Mouse (Mus musculus): Measurements from ENCODE around the gene Pias3. TPM values are rescaled to one million over a fixed set of nuclear protein-coding genes. Genes with fewer than 3 reads are reported as not detected.

Gene Pias3
- polyA plus RNA-seq, 1 experiment from 2014 or later, result 70.2 TPM

DNA sequence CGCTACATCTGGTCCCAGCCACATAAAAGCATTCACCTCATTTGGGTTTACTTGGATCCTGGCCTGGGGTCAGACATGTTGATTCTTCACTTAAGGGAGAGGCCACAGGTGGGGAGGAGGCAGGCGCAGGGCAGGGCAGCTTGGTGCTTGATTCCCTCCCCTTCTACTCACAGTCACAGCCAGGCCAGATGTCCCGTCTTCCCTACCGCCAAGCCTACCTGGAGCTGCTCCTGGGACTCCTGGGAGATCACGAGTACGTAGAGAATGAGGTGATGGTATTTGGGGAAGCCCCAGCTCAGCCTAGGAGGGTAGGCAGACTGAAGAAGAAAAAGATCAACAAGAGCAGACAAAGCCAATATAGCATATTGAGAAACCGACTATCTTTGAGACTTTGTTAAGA, 10.8 kb downstream of the Pias3 start:
- no peak for ATAC-seq (ENCODE audit: insufficient number of reproducible peaks, insufficient read depth, low FRiP score, low TSS enrichment, low read depth)
- Histone ChIP-seq H3K36me3 (peaks cover 64% of the 10 kb centered on the region), H3K27ac (no peak overlapping the region), H3K4me1 (replicated peaks) (peaks cover 5% of the 10 kb centered on the region; the same call in 1 of the 2 replicates), H3K4me3 (replicated peaks) (no peak overlapping the region), H3K4me2 (no peak overlapping the region), H3K9ac (replicated peaks) (no peak overlapping the region), H3K9me3 (no peaks in the 10 kb centered on the region), H3K27me3 (peaks cover 13% of the 10 kb centered on the region)
- WGBS, result 65% methylated on average over 7 of the region's 7 CpGs

DNA sequence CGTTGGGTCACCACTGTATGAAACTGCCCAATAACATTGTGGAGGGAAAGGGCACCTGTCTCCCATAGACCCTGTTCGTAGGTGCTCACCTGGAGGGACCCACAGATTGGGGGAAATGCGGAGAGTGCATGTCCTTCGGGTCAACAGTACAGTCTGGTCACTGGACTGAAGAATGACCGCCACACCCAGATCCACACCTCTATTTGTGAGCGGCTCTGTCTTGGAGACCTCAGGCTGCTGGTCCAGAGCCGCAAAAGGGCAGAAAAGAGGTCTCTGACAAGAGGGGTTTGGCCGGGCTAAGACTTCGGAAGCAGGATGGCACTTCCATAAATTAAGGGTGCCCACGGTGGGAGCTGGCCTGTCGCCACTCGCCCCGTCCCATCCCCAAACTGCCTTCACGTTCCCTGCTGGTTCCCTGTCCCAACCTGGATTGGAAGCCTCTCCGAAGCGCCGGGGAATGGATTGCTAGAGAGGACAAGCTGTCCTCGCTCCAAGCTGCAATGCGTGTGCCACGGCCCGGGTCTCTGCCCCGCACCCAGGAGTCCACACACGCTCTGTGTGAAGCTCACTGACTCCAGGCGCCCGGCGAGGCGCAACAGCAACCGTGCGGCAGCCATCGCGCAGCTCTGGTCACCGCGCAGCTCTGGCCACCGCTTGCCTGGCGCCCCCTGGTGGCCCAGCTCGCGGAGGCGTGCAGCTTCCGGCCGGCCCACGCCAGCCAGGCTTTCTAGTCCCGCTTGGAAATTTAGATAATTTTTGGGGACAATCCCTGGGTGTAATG, 11.9 kb downstream of the Pias3 start, which contains the start of gene Nudt17:
Nudt17 (minus strand) TSS at position 660 of the 781 bp plus-strand sequence.
- H3K27ac ChIP-seq, result no peak within 1 kb of the TSS
- ATAC-seq (ENCODE audit: insufficient number of reproducible peaks, insufficient read depth, low FRiP score, low TSS enrichment, low read depth), result peak; percentile 83
- H3K36me3 ChIP-seq, result peaks cover 65% of the 10 kb centered on the region
- peaks cover 5% of the 10 kb centered on the region; the same call in 1 of the 2 replicates for H3K4me1 ChIP-seq (replicated peaks)
- peak within 1 kb of the TSS; percentile 72 for H3K9ac ChIP-seq (replicated peaks)
- WGBS, result 6% methylated on average over 42 of the region's 42 CpGs
- peak within 1 kb of the TSS; percentile 89 for H3K4me2 ChIP-seq
- H3K4me3 ChIP-seq (replicated peaks), result peak within 1 kb of the TSS; percentile 50
- H3K27me3 ChIP-seq, result peaks cover 13% of the 10 kb centered on the region
- H3K9me3 ChIP-seq, result no peaks in the 10 kb centered on the region

DNA sequence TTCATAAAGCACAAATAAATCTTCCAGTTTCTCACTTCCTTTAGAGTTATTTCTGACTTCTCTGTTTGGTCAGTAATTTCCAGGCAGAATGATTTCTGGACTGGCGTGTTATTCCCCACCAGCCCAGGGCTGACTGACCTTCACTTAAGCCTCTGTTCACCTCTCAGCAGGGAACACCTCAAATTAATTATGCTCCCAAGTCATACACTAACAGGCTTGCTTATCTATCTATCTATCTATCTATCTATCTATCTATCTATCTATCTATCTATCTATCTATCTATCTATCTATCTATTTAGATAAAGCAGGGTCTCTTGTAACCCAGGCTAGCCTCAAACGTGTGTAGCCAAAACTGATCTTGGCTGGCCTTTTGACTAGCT, 12.5 kb downstream of the Pias3 start:
- Histone ChIP-seq H3K36me3 (peaks cover 65% of the 10 kb centered on the region), H3K27ac (no peak overlapping the region), H3K9me3 (no peaks in the 10 kb centered on the region), H3K4me3 (replicated peaks) (no peak overlapping the region), H3K27me3 (peaks cover 13% of the 10 kb centered on the region), H3K4me1 (replicated peaks) (peaks cover 5% of the 10 kb centered on the region; the same call in 1 of the 2 replicates), H3K4me2 (peak overlapping the region; percentile 89; the same call in 1 of the 2 replicates), H3K9ac (replicated peaks) (no peak overlapping the region)
- no peak for ATAC-seq (ENCODE audit: insufficient number of reproducible peaks, insufficient read depth, low FRiP score, low TSS enrichment, low read depth)
- WGBS, result 50% methylated on average over 2 of the region's 2 CpGs

DNA sequence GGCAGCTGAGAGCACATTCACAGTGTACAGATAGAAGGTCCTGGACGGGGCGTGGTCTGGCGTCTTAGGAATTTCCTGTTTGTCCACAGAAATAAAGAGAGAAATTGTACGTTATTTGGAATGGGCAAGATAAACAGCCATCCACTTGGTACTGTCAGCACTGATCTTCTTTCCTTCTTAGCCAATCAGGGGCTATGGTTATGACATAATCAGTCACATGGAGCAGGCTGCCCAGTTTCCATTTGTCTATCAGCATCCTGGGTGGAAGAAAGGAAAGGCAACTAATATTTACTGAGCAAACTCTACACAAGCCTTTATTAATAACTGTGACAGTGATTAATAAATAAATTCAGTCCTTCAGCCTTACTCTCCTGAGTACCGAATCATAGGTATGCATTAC, 18.1 kb downstream of the Pias3 start:
- no peaks in the 10 kb centered on the region for H3K4me1 ChIP-seq (replicated peaks)

DNA sequence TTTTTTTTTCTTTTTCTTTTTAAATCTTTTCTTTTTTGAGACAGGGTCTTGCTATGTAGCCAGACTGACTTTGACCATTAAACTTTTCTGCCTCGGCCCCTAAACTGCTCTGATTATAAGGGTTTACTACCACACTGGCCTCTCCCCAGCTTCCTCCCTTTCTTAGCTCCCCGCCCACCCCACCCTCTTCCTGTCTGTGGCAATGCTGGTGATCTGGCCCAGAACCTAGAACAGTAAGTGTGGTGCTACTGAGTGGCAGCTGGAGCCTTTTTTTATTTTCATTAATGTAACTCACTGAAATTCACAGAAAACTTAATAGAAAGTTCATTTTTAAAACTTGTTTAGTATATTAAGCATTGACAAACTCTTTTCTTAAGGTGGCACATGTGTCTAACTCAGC, 19.7 kb downstream of the Pias3 start:
- no peaks in the 10 kb centered on the region for H3K4me1 ChIP-seq (replicated peaks)
- no peak for ATAC-seq (ENCODE audit: insufficient number of reproducible peaks, insufficient read depth, low FRiP score, low TSS enrichment, low read depth)
- no peaks in the 10 kb centered on the region for H3K9me3 ChIP-seq
- peaks cover 83% of the 10 kb centered on the region for H3K36me3 ChIP-seq
- no peak overlapping the region for H3K9ac ChIP-seq (replicated peaks)
- H3K27ac ChIP-seq, result no peak overlapping the region
- no peak overlapping the region for H3K4me3 ChIP-seq (replicated peaks)
- H3K27me3 ChIP-seq, result no peaks in the 10 kb centered on the region
- WGBS, result 63% methylated on average over 2 of the region's 2 CpGs
- H3K4me2 ChIP-seq, result no peak overlapping the region

More for the DNA sequence above, 18.1 kb downstream of the Pias3 start:
- H3K36me3 ChIP-seq, result peaks cover 83% of the 10 kb centered on the region
- H3K27ac ChIP-seq, result no peak overlapping the region
- no peak for ATAC-seq (ENCODE audit: insufficient number of reproducible peaks, insufficient read depth, low FRiP score, low TSS enrichment, low read depth)
- WGBS, result 87% methylated on average over 5 of the region's 5 CpGs
- H3K4me2 ChIP-seq, result no peak overlapping the region
- H3K27me3 ChIP-seq, result no peaks in the 10 kb centered on the region
- no peak overlapping the region for H3K4me3 ChIP-seq (replicated peaks)
- H3K9ac ChIP-seq (replicated peaks), result no peak overlapping the region
- H3K9me3 ChIP-seq, result no peaks in the 10 kb centered on the region

DNA sequence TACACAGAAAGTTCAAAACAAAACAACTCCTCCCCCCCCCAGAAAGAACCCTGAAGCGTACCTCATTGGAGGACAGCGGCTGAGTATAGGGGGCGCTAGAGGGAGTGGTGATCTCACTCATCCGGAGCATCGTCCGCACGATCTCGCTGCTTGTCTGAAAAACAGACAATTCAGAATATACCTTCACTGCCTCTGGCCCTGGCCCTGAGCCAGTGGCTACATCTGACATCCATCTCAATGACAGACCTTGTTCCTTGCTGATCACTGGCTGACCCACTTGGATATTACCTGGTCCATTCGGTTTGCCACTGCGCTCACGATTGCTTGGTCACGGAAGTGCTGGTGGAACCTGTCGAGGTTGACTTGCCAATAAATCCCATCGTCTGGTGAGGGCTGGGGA, 23.0 kb downstream of the Pias3 start:
- Histone ChIP-seq H3K27me3 (no peaks in the 10 kb centered on the region), H3K36me3 (peaks cover 83% of the 10 kb centered on the region)
- no peak for ATAC-seq (ENCODE audit: insufficient number of reproducible peaks, insufficient read depth, low FRiP score, low TSS enrichment, low read depth)

DNA sequence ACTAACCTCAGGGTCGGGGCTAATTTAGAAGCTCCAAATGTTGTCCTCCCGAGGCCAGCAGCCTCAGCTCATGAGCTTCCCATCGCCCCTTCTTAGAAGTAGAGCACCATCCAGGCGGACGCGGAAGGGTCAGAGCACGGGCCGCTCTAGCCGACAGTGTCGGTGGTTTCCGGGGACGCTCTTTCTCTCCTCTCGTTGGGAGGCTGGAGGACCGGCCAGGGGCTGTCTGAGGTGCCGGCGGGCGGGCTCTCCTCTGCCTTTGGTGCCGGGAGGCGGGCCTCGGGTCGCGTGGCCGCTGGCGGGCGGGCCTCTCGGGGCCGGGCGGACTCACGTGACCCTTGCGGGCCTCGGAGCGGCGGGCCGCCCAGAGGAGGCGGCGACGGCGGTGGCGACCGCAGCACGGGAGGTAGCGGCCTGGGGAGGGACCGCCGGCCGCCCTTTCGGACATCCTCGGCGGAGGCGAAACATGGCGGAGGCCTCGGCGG, 31.2 kb downstream of the Pias3 start, which contains the start of the genes Polr3c and Rnf115:
Polr3c (minus strand) TSS at position 286 of the 485 bp plus-strand sequence.
Rnf115 (plus strand) TSS at position 322 of the 485 bp plus-strand sequence.
- ATAC-seq (ENCODE audit: insufficient number of reproducible peaks, insufficient read depth, low FRiP score, low TSS enrichment, low read depth), result peak; percentile 96
- WGBS, result under 1% methylated on average over 52 of the region's 52 CpGs
- peaks cover 10% of the 10 kb centered on the region for H3K4me1 ChIP-seq (replicated peaks)
- peak within 1 kb of the TSS; percentile 76 for H3K4me2 ChIP-seq
- peak within 1 kb of the TSS; percentile 88 for H3K9ac ChIP-seq (replicated peaks)
- peak within 1 kb of the TSS; percentile 91 for H3K4me3 ChIP-seq (replicated peaks)
- H3K36me3 ChIP-seq, result peaks cover 19% of the 10 kb centered on the region
- H3K9me3 ChIP-seq, result no peaks in the 10 kb centered on the region
- H3K27me3 ChIP-seq, result no peaks in the 10 kb centered on the region
- peak within 1 kb of the TSS; percentile 82 for H3K27ac ChIP-seq

More for the DNA sequence above, 23.0 kb downstream of the Pias3 start:
- no peak overlapping the region for H3K4me2 ChIP-seq
- H3K9ac ChIP-seq (replicated peaks), result no peak overlapping the region
- H3K9me3 ChIP-seq, result no peaks in the 10 kb centered on the region
- H3K4me1 ChIP-seq (replicated peaks), result no peaks in the 10 kb centered on the region
- no peak overlapping the region for H3K4me3 ChIP-seq (replicated peaks)
- 42% methylated on average over 14 of the region's 14 CpGs for WGBS
- no peak overlapping the region for H3K27ac ChIP-seq

DNA sequence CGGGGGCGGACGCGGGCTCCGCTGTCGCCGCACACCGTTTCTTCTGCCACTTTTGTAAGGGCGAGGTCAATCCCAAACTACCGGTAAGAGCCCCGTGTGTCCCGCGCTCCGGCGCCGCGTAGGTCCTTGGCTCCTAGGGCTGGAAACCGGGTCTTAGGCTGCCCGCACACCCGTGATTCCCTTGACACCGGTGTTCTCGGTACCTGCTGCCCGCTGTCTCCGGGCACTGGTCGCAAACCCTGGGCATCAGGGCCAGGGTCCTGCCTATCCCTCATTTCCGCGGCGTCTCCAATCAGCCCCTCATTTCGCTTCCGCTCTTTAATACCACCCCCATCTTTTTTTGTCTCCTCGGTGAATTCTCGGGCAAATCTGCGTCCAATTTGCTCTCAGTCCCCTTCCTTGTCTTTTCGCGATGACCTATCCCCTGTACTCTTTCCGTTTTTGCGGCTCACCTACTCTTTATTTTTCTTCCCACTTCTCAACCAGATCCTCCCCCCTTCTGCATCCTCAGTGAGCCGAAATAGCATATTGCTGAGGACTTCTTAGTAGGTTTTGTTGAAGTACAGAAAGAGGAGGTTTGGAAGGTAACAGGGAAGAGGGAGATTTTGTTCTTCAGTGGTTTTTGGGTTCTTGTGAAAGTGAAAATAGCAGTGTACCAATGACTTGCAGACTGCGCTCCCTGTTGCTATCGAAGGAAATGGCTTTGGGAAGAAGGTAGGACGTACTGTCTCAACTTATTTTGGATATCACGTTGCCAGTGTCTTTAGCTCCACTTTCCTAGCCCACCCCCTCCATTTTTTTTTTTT, 31.8 kb downstream of the Pias3 start:
- Histone ChIP-seq H3K27me3 (no peaks in the 10 kb centered on the region), H3K4me1 (replicated peaks) (peaks cover 10% of the 10 kb centered on the region), H3K4me2 (peak overlapping the region; percentile 76), H3K27ac (peak overlapping the region; percentile 82), H3K36me3 (peaks cover 15% of the 10 kb centered on the region), H3K9me3 (no peaks in the 10 kb centered on the region), H3K9ac (replicated peaks) (peak overlapping the region; percentile 88), H3K4me3 (replicated peaks) (peak overlapping the region; percentile 91)
- peak; percentile 40 for ATAC-seq (ENCODE audit: insufficient number of reproducible peaks, insufficient read depth, low FRiP score, low TSS enrichment, low read depth)
- WGBS, result under 1% methylated on average over 42 of the region's 42 CpGs

DNA sequence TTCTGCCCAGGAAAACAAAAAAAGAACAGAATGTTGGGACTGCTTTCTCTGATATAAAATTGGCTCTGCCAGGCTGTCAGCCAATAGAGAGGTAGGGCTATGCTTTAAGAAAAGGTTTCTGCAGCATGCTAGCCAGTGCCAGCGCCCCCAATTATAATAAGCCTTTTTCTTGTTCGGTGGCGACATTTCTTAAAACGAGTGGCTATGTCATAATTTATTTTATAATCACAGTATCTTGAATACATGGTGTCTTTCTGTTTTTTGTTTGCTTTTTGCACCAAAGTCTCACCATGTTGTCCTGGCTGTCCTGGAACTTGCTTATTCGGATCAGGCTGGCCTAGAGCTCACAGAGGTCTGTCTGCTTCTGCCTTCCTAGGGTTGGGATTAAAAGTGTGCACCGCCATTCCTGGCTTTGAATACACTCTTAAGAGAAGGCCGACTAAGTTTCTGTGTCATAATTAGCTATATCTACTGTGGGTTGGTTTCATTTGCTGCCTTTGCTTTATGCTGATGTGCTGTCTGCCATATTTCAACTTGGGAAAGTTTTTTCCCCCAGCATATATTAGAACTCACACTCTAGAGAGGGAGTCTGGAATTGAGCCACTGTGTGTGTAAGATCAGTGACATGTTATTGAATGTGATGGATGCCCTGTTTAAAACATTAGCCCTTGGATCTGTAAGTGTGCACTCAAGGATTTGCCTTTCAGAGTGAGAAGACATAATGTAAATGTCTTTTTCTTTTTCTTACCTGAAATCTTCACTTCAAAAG, 32.6 kb downstream of the Pias3 start:
- Histone ChIP-seq H3K4me3 (replicated peaks) (peak overlapping the region; percentile 91), H3K4me2 (peak overlapping the region; percentile 76), H3K4me1 (replicated peaks) (peaks cover 10% of the 10 kb centered on the region), H3K27me3 (no peaks in the 10 kb centered on the region), H3K9ac (replicated peaks) (peak overlapping the region; percentile 88; the same call in 1 of the 2 replicates), H3K27ac (no peak overlapping the region), H3K36me3 (peaks cover 7% of the 10 kb centered on the region), H3K9me3 (no peaks in the 10 kb centered on the region)
- WGBS, result 43% methylated on average over 7 of the region's 7 CpGs
- ATAC-seq (ENCODE audit: insufficient number of reproducible peaks, insufficient read depth, low FRiP score, low TSS enrichment, low read depth), result no peak

DNA sequence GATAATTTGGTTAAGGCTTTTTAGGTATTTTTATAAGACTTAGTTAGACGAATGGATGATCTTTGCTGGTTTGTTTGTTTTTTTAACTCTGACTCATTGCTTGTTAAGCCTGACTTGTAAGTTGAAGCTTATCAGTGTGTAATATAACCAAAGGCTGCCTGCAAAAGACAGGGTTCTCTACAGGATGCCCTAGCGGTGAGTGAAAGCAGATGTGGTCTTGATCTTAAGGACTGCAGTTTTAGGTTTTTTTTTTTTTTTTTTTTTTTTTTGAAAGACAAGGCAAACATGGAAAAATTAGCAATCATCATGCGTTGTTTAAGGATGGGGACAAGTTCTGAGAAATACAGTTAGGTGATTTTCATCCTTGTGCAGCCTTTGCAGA, 33.2 kb downstream of the Pias3 start:
- Histone ChIP-seq H3K4me3 (replicated peaks) (no peak overlapping the region), H3K4me1 (replicated peaks) (peaks cover 10% of the 10 kb centered on the region), H3K27ac (no peak overlapping the region), H3K27me3 (no peaks in the 10 kb centered on the region), H3K9me3 (no peaks in the 10 kb centered on the region), H3K36me3 (peaks cover 3% of the 10 kb centered on the region; the same call in 1 of the 2 replicates), H3K9ac (replicated peaks) (no peak overlapping the region), H3K4me2 (peak overlapping the region; percentile 76; the same call in 1 of the 2 replicates)
- ATAC-seq (ENCODE audit: insufficient number of reproducible peaks, insufficient read depth, low FRiP score, low TSS enrichment, low read depth), result no peak
- WGBS, result 36% methylated on average over 3 of the region's 3 CpGs
